Comparison of ENCODE assay signal across 9 mouse cellular contexts in the genomic region with DNA sequence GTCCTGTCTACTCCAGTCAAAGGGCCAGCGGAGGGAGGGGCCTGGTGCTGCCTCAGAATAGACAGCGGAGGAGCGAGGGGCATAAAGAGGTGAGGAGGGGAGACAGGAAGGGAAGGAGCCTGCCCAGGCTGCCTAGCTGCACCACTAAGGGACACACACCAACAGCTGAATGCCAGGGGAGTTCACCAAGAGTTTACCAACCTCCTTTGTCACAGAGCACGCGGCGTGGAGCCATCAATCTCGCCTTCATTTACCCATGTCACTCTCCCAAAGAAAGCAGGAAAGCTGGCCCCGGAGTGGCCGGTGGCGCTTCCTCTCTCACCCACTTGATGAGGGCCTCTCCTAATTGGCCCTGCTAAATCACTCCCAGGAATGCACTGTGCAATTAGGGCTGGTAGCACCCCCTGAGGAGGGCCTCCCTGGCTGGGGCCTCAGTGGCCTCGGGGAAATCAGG. TPM values are rescaled to one million over a fixed set of nuclear protein-coding genes. Genes with fewer than 3 reads are reported as not detected.
DNase-seq lines count a peak whose midpoint lies in the region; ATAC-seq and TF ChIP-seq lines count a peak whose summit lies in the region.
"Had no signal": no experiment of that assay in that cellular context is flagged by ENCODE, and none has a peak within 500 bp of the region (broad histone marks: within the 10 kb centered on the region; RNA-seq: fewer than 3 reads in every experiment).

No protein-coding gene starts in this region.

- H3K4me3 ChIP-seq in kidney, postnatal 0 days (replicated peaks; ENCODE audit: low read depth, low read length) = no peak overlapping the region
- H3K4me3 ChIP-seq in embryonic facial prominence, embryonic 14.5 days (ENCODE audit: low read depth, low read length) = no peak overlapping the region
- no peak overlapping the region for H3K4me3 ChIP-seq in intestine, embryonic 15.5 days (replicated peaks)
- H3K4me3 ChIP-seq in neural tube, embryonic 15.5 days (replicated peaks) = no peak overlapping the region

- H3K27me3 ChIP-seq in kidney, postnatal 0 days (ENCODE audit: insufficient read depth, low read length) = no peaks in the 10 kb centered on the region
- H3K27me3 ChIP-seq in embryonic facial prominence, embryonic 14.5 days (replicated peaks; ENCODE audit: control insufficient read depth, insufficient read depth, low read length) = no peaks in the 10 kb centered on the region
- peaks cover 4% of the 10 kb centered on the region for H3K27me3 ChIP-seq in intestine, embryonic 15.5 days (replicated peaks)
- H3K27me3 ChIP-seq in neural tube, embryonic 15.5 days (replicated peaks) = peaks cover 66% of the 10 kb centered on the region

- H3K9me3 ChIP-seq in kidney, postnatal 0 days (replicated peaks; ENCODE audit: low read length) = no peaks in the 10 kb centered on the region
- no peaks in the 10 kb centered on the region for H3K9me3 ChIP-seq in embryonic facial prominence, embryonic 14.5 days (ENCODE audit: control insufficient read depth, low read length)
- H3K9me3 ChIP-seq in intestine, embryonic 15.5 days = no peaks in the 10 kb centered on the region
- no peaks in the 10 kb centered on the region for H3K9me3 ChIP-seq in neural tube, embryonic 15.5 days (replicated peaks)

- peaks cover 55% of the 10 kb centered on the region for H3K4me1 ChIP-seq in kidney, postnatal 0 days (replicated peaks; ENCODE audit: insufficient read depth, low read length)
- peaks cover 48% of the 10 kb centered on the region for H3K4me1 ChIP-seq in embryonic facial prominence, embryonic 14.5 days (ENCODE audit: control insufficient read depth, insufficient read depth, low read length)
- peaks cover 62% of the 10 kb centered on the region for H3K4me1 ChIP-seq in intestine, embryonic 15.5 days (replicated peaks)
- H3K4me1 ChIP-seq in neural tube, embryonic 15.5 days = peaks cover 48% of the 10 kb centered on the region

- H3K9ac ChIP-seq in kidney, postnatal 0 days (ENCODE audit: low read depth, low read length) = no peak overlapping the region
- no peak overlapping the region for H3K9ac ChIP-seq in embryonic facial prominence, embryonic 14.5 days (ENCODE audit: low read depth, low read length)
- peak overlapping the region; percentile 13; the same call in 1 of the 2 replicates for H3K9ac ChIP-seq in intestine, embryonic 15.5 days
- no peak overlapping the region for H3K9ac ChIP-seq in neural tube, embryonic 15.5 days (replicated peaks)

- 12% methylated on average over 11 of the region's 11 CpGs for WGBS in kidney, postnatal 0 days
- WGBS in embryonic facial prominence, embryonic 14.5 days = 21% methylated on average over 7 of the region's 11 CpGs
- 28% methylated on average over 11 of the region's 11 CpGs for WGBS in intestine, embryonic 15.5 days
- WGBS in neural tube, embryonic 15.5 days = 6% methylated on average over 11 of the region's 11 CpGs

- no peaks in the 10 kb centered on the region for H3K36me3 ChIP-seq in kidney, postnatal 0 days (ENCODE audit: insufficient read depth, low read length)
- no peaks in the 10 kb centered on the region; the same call in 1 of the 2 replicates for H3K36me3 ChIP-seq in embryonic facial prominence, embryonic 14.5 days (ENCODE audit: control insufficient read depth, insufficient read depth, low read length)
- H3K36me3 ChIP-seq in intestine, embryonic 15.5 days = no peaks in the 10 kb centered on the region
- no peaks in the 10 kb centered on the region for H3K36me3 ChIP-seq in neural tube, embryonic 15.5 days

- H3K27ac ChIP-seq in kidney, postnatal 0 days = no peak overlapping the region
- H3K27ac ChIP-seq in embryonic facial prominence, embryonic 14.5 days (replicated peaks; ENCODE audit: low read depth, low read length) = no peak overlapping the region
- no peak overlapping the region for H3K27ac ChIP-seq in intestine, embryonic 15.5 days
- no peak overlapping the region for H3K27ac ChIP-seq in neural tube, embryonic 15.5 days (replicated peaks)

- no peak overlapping the region for H3K4me2 ChIP-seq in kidney, postnatal 0 days (ENCODE audit: low read length)
- no peak overlapping the region; the same call in 1 of the 2 replicates for H3K4me2 ChIP-seq in embryonic facial prominence, embryonic 14.5 days (ENCODE audit: low read depth, low read length)
- H3K4me2 ChIP-seq in intestine, embryonic 15.5 days (replicated peaks) = peak overlapping the region; percentile 34
- H3K4me2 ChIP-seq in neural tube, embryonic 15.5 days = no peak overlapping the region

- peak; percentile 40 for DNase-seq in kidney, postnatal 0 days (ENCODE audit: low spot score)
- DNase-seq in kidney, postnatal 25 days = no peak
- peak; percentile 74 for DNase-seq in embryonic facial prominence, embryonic 14.5 days (ENCODE audit: low spot score)
- no peak for DNase-seq in left cerebral cortex, adult 18-20 months (ENCODE audit: low spot score in 2 of 2)
- no peak for DNase-seq in right cerebral cortex, postnatal 36 days (ENCODE audit: low spot score in 2 of 2)
- no peak for DNase-seq in thymus, postnatal 4 days
- DNase-seq: adrenal gland, postnatal 10 days had no signal

- ATAC-seq in kidney, postnatal 0 days (replicated peaks; ENCODE audit: low FRiP score, low read depth) = peak; percentile 37; the same call in 1 of the 2 replicates
- ATAC-seq in embryonic facial prominence, embryonic 14.5 days (ENCODE audit: low read depth) = peak; percentile 80
- ATAC-seq in intestine, embryonic 15.5 days = peak; percentile 27
- ATAC-seq in neural tube, embryonic 15.5 days (ENCODE audit: low FRiP score) = peak; percentile 30

- no peak for TF ChIP-seq CTCF in kidney, postnatal 0 days (IDR thresholded peaks at IDR 0.05; ENCODE audit: low read depth)

RNA-seq across cellular contexts. Expression of gene Atoh8, which starts 13.1 kb away (rescaled TPM):
- 18.0 and 20.8 TPM in 2 replicates for polyA plus RNA-seq in kidney, postnatal 0 days (2015; fragmentation: Nextera tagmentation; extraction: Ambion mirVana)
- 12.1 and 12.9 TPM in 2 replicates for polyA plus RNA-seq in embryonic facial prominence, embryonic 14.5 days (2014; fragmentation: Nextera tagmentation; extraction: Ambion mirVana)
- 9.4 and 9.6 TPM in 2 replicates for polyA plus RNA-seq in intestine, embryonic 15.5 days (2015; fragmentation: Nextera tagmentation; extraction: Ambion mirVana)
- polyA plus RNA-seq in neural tube, embryonic 15.5 days (2015; fragmentation: Nextera tagmentation; extraction: Ambion mirVana) = 3.1 and 5.1 TPM in 2 replicates
- total RNA-seq in left cerebral cortex, adult 18-20 months (2021) = 1 to 10 TPM; 1.6 to 2.3 TPM

Comparison
In these comparisons a context has a peak if more than half of its experiments do, and no peak if none do; other contexts are left out.
1. DNase-seq: peak in kidney, postnatal 0 days (single experiment) and embryonic facial prominence, embryonic 14.5 days (single experiment); none in kidney, postnatal 25 days (0 of 2), left cerebral cortex, adult 18-20 months (0 of 2), right cerebral cortex, postnatal 36 days (0 of 2) and thymus, postnatal 4 days (single experiment).
2. ATAC-seq: peak in every context shown above with its lines; median percentile 80 in embryonic facial prominence, embryonic 14.5 days; 37 in kidney, postnatal 0 days; 30 in neural tube, embryonic 15.5 days; 27 in intestine, embryonic 15.5 days.